Mouse (Mus musculus): ENCODE results near the gene Arg1.

DNA sequence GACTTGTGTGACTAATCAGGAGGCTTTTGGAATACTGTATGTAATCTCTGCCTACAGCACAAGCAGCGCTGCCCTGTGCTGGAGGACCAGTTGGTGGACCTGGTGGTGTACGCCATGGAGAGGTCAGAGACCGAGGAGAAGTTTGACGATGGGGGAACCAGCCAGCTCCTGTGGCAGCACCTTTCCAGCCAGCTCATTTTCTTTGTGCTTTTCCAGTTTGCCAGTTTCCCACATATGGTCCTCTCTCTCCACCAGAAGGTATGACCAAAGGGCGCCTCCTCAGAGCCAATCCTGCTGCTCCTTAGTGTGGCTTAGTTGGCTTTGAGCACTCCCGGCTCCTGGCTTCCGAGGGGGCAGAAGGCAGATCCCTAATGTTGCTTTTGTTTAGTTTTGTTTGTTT lies 38.9 kb downstream of the Arg1 start:
- no peak for TF ChIP-seq GATA1 (IDR thresholded peaks at IDR 0.05; ENCODE audit: low read depth, low read length)
- TF ChIP-seq TAL1 (IDR thresholded peaks at IDR 0.05; ENCODE audit: low read length) = no peak
- no peak for TF ChIP-seq RAD21 (IDR thresholded peaks at IDR 0.05; ENCODE audit: low read depth, low read length)
- no peak for TF ChIP-seq POLR2A (IDR thresholded peaks at IDR 0.05; ENCODE audit: control insufficient read depth in 1 of 2, insufficient read depth in 1 of 2, low read depth in 1 of 2, low read length in 2 of 2, poor library complexity in 1 of 2)
- TF ChIP-seq ETS1 (IDR thresholded peaks at IDR 0.05; ENCODE audit: low read depth, low read length) = no peak
- TF ChIP-seq NELFE (IDR thresholded peaks at IDR 0.05; ENCODE audit: low read depth, low read length) = no peak
- TF ChIP-seq TBP (IDR thresholded peaks at IDR 0.05; ENCODE audit: low read depth, low read length) = no peak

Data from MEL (cell line).